Mouse (Mus musculus) bone marrow, adult 2 months (tissue): Measurements from ENCODE around the gene Cmtm4.

Experiments
- CTCF ChIP-seq: fragments of 200-500 bp; IDR thresholded peaks from 2 replicates; pipeline ENCODE4 v1.5.1; 2011; ENCODE audit warnings: low read length, control low read depth; ENCODE audit not compliant: control insufficient read depth, insufficient read depth
- POLR2A ChIP-seq: fragments of 200-500 bp; IDR thresholded peaks from 2 replicates; pipeline ENCODE4 v1.6.1; 2011; ENCODE audit warnings: low read depth, mild to moderate bottlenecking, control low read depth, low read length, borderline replicate concordance; ENCODE audit not compliant: control insufficient read depth

DNA sequence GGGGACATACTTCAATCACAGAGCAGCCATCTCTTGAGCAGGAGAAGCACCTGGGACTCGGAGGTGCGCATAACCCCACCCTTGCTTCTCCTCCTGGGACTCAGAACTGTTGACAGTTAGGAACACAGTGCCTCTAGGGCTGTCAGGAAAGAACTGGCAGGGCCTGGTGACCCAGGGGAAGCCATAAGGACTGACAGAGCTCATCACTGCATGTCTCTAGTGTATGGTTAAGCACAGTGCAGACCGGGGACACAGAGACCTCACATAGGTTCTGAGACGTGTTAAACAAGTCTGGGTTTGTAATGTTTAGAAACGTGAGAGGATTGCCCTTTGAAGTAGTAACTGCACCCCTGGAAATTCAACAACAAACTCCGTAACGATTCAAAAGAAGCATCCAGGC, 8.1 kb downstream of the Cmtm4 start:
- TF ChIP-seq POLR2A (no peak), CTCF (no peak)
